Mouse (Mus musculus) hindbrain, postnatal 0 days (tissue): Measurements from ENCODE around the gene Satb2. TPM values are rescaled to one million over a fixed set of nuclear protein-coding genes. Genes with fewer than 3 reads are reported as not detected.

ENCODE experiments used
- ATAC-seq: fragments of 200-750 bp; cut with Nextera tagmentation; 2 replicates; pipeline ENCODE4 v1.8.0; 2017; ENCODE audit warnings: mild to moderate bottlenecking, moderate TSS enrichment, moderate library complexity
- DNase-seq: peaks from one replicate; pipeline ENCODE4 v3.0.0-alpha.2; 2015; ENCODE audit warnings: low spot score
- H3K27ac ChIP-seq: fragments of 300-500 bp; sonication (generic); 2 replicates; pipeline ENCODE4 v1.5.1; 2014; ENCODE audit warnings: mild to moderate bottlenecking
- H3K27me3 ChIP-seq: fragments of 300-500 bp; sonication (generic); 2 replicates; pipeline ENCODE4 v1.6.1; 2014; ENCODE audit warnings: low read length, mixed read lengths; ENCODE audit not compliant: insufficient read depth
- H3K36me3 ChIP-seq: fragments of 300-500 bp; sonication (generic); 2 replicates; pipeline ENCODE4 v1.6.1; 2014; ENCODE audit warnings: low read length, mixed read lengths; ENCODE audit not compliant: insufficient read depth
- H3K4me1 ChIP-seq: fragments of 300-500 bp; sonication (generic); 2 replicates; pipeline ENCODE4 v1.6.1; 2014; ENCODE audit warnings: antibody characterized with exemption, low read length, mixed read lengths; ENCODE audit not compliant: insufficient read depth
- H3K4me2 ChIP-seq: fragments of 300-500 bp; sonication (generic); 2 replicates; pipeline ENCODE4 v1.6.1; 2014; ENCODE audit warnings: low read depth, mild to moderate bottlenecking, low read length, moderate library complexity, mixed read lengths
- H3K4me3 ChIP-seq: fragments of 300-500 bp; sonication (generic); 2 replicates; pipeline ENCODE4 v1.5.1; 2014; ENCODE audit warnings: low read length
- H3K9ac ChIP-seq: fragments of 300-500 bp; sonication (generic); replicated peaks from 2 replicates; pipeline ENCODE4 v1.6.1; 2014; ENCODE audit warnings: mild to moderate bottlenecking, low read length, moderate library complexity, mixed read lengths
- H3K9me3 ChIP-seq: fragments of 300-500 bp; sonication (generic); 2 replicates; pipeline ENCODE4 v1.6.1; 2016; ENCODE audit warnings: low read length, mixed read lengths
- CTCF ChIP-seq: IDR thresholded peaks from 2 replicates; pipeline ENCODE4 v1.5.1; 2016; ENCODE audit warnings: antibody characterized with exemption, control low read depth, low read depth
- WGBS: fragments of 180-500 bp; shearing (Covaris S2); extraction: QIAGEN DNeasy Blood & Tissue Kit; methylation state at CpG from one replicate; pipeline ENCODE4 v1.1.7; 2014; 5-methylcytosine and 5-hydroxymethylcytosine counted together
- microRNA-seq, 2 experiments: library from miRNA; unstranded; fragments of <30 nt; microRNA quantifications; one replicate each; pipeline ENCODE4; 2016
- polyA plus RNA-seq: library from polyadenylated mRNA; unstranded; fragments of >200 nt; fragmentation: Nextera tagmentation; extraction: Ambion mirVana; gene quantifications from 2 replicates; pipeline ENCODE4 v1.2.1, GENCODE M21; 2015
- total RNA-seq: library from RNA; depleted of rRNA; stranded (reverse); fragments of >200 nt; gene quantifications from 2 replicates; pipeline ENCODE4 v1.2.3, GENCODE M21; 2014

Satb2 gene
- total and polyA plus RNA-seq, 2 experiments from 2014 or later, result 1.1 to 1.7 TPM

GRCm38 (mm10) chr1:56750693-56751092 lies 227.8 kb downstream of the Satb2 start:
- no peaks in the 10 kb centered on the region for H3K27me3 ChIP-seq
- H3K4me1 ChIP-seq, result no peaks in the 10 kb centered on the region
- no peak overlapping the region for H3K9ac ChIP-seq
- no peak overlapping the region for H3K27ac ChIP-seq
- H3K4me3 ChIP-seq, result no peak overlapping the region
- no peaks in the 10 kb centered on the region for H3K36me3 ChIP-seq
- DNase-seq, result no peak
- H3K4me2 ChIP-seq, result no peak overlapping the region
- WGBS, result 95% methylated on average over 2 of the region's 2 CpGs
- no peak for TF ChIP-seq CTCF
- H3K9me3 ChIP-seq, result no peaks in the 10 kb centered on the region
- no peak for ATAC-seq

- WGBS, result 65% methylated on average over 16 of the region's 16 CpGs
- H3K27me3 ChIP-seq, result no peaks in the 10 kb centered on the region
- H3K9ac ChIP-seq, result no peak overlapping the region
- peak; percentile 87 for ATAC-seq
- DNase-seq, result peak; percentile 70
- 0 out of 2 replicates have a peak overlapping the region, but pooled peaks have one; percentile 27 for H3K27ac ChIP-seq
- no peak for TF ChIP-seq CTCF
- H3K4me3 ChIP-seq, result no peak overlapping the region
- H3K4me2 ChIP-seq, result no peak overlapping the region
- no peaks in the 10 kb centered on the region for H3K9me3 ChIP-seq
- H3K4me1 ChIP-seq, result no peaks in the 10 kb centered on the region
- H3K36me3 ChIP-seq, result no peaks in the 10 kb centered on the region
These were observed 228.7 kb downstream of the Satb2 start for GRCm38 (mm10) chr1:56749629-56750311.

- H3K9ac ChIP-seq, result no peak overlapping the region
- H3K4me1 ChIP-seq, result no peaks in the 10 kb centered on the region
- no peak overlapping the region for H3K4me3 ChIP-seq
- H3K36me3 ChIP-seq, result no peaks in the 10 kb centered on the region
- no peak for TF ChIP-seq CTCF
- H3K9me3 ChIP-seq, result no peaks in the 10 kb centered on the region
- 74% methylated on average over 11 of the region's 11 CpGs for whole genome bisulfite sequencing
- no peak overlapping the region for H3K4me2 ChIP-seq
- DNase-seq, result peak; percentile 23
- no peak overlapping the region for H3K27ac ChIP-seq
- H3K27me3 ChIP-seq, result no peaks in the 10 kb centered on the region
- peak; percentile 69 for ATAC-seq
These were observed 229.5 kb downstream of the Satb2 start for GRCm38 (mm10) chr1:56748876-56749493.

Small RNA genes lying within 50 kb of the gene (microRNA-seq; reads per million reads assigned to microRNA genes)
- 0 reads per million in 2 experiments for gene Gm23943
